Mouse (Mus musculus) midbrain, embryonic 14.5 days (tissue): Measurements from ENCODE around the gene Rasgrp1. TPM values are rescaled to one million over a fixed set of nuclear protein-coding genes. Genes with fewer than 3 reads are reported as not detected.

Source experiments
- ATAC-seq: fragments of 200-750 bp; cut with Nextera tagmentation; 2 replicates; pipeline ENCODE4 v1.8.0; 2017; ENCODE audit warnings: moderate number of reproducible peaks, moderate library complexity; ENCODE audit not compliant: low FRiP score, low TSS enrichment
- DNase-seq: peaks from one replicate; pipeline ENCODE4 v3.0.0-alpha.2; 2015
- H3K27ac ChIP-seq: fragments of 300-500 bp; sonication (generic); replicated peaks from 2 replicates; pipeline ENCODE4 v1.5.1; 2014; ENCODE audit warnings: mild to moderate bottlenecking, low read depth, low read length, moderate library complexity
- H3K27me3 ChIP-seq: fragments of 300-500 bp; sonication (generic); 2 replicates; pipeline ENCODE4 v1.6.1; 2014; ENCODE audit warnings: low read length, control low read depth, mixed read lengths; ENCODE audit not compliant: control insufficient read depth, insufficient read depth
- H3K36me3 ChIP-seq: fragments of 300-500 bp; sonication (generic); 2 replicates; pipeline ENCODE4 v1.6.1; 2014; ENCODE audit warnings: low read length, control low read depth; ENCODE audit not compliant: control insufficient read depth, insufficient read depth
- H3K4me1 ChIP-seq: fragments of 300-500 bp; sonication (generic); 2 replicates; pipeline ENCODE4 v1.6.1; 2014; ENCODE audit warnings: mild to moderate bottlenecking, antibody characterized with exemption, low read length, control low read depth; ENCODE audit not compliant: control insufficient read depth, insufficient read depth
- H3K4me2 ChIP-seq: fragments of 300-500 bp; sonication (generic); 2 replicates; pipeline ENCODE4 v1.6.1; 2014; ENCODE audit warnings: mild to moderate bottlenecking, low read length, moderate library complexity
- H3K4me3 ChIP-seq: fragments of 300-500 bp; sonication (generic); replicated peaks from 2 replicates; pipeline ENCODE4 v1.5.1; 2014; ENCODE audit warnings: low read depth, low read length
- H3K9ac ChIP-seq: fragments of 300-500 bp; sonication (generic); replicated peaks from 2 replicates; pipeline ENCODE4 v1.6.1; 2014; ENCODE audit warnings: mild to moderate bottlenecking, low read length, moderate library complexity
- H3K9me3 ChIP-seq: fragments of 300-500 bp; sonication (generic); 2 replicates; pipeline ENCODE4 v1.6.1; 2016; ENCODE audit warnings: low read length, control low read depth, mixed read lengths; ENCODE audit not compliant: control insufficient read depth
- WGBS: fragments of 180-500 bp; shearing (Covaris S2); extraction: QIAGEN DNeasy Blood & Tissue Kit; methylation state at CpG from one replicate; pipeline ENCODE4 v1.1.7; 2014; 5-methylcytosine and 5-hydroxymethylcytosine counted together
- polyA plus RNA-seq: library from polyadenylated mRNA; unstranded; fragments of >200 nt; fragmentation: Nextera tagmentation; extraction: Ambion mirVana; gene quantifications from 2 replicates; pipeline ENCODE4 v1.2.1, GENCODE M21; 2014

Gene Rasgrp1
- polyA plus RNA-seq, 1 experiment from 2014 or later: 1.8 TPM

DNA sequence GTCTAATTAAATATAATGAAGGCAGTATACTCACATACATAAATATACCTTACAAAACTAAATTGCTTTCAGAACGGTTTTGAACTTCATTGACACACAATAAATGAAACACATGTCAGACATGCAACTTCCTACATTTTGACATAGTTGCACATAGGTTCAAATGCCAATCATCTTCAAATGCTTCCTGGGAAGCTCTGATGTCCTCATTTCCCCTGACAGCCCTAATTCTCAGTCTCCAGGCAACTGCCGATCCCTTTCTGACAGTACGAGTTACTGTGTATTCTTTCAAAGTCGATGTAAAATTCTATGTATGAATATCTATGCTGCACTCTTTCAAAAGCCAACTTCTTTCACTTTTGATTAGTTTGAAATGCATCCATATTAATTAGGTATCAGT, 100.8 kb downstream of the Rasgrp1 start:
- Histone ChIP-seq H3K4me3 (no peak overlapping the region), H3K4me1 (no peaks in the 10 kb centered on the region), H3K27ac (no peak overlapping the region), H3K36me3 (no peaks in the 10 kb centered on the region), H3K9ac (no peak overlapping the region), H3K27me3 (no peaks in the 10 kb centered on the region), H3K9me3 (no peaks in the 10 kb centered on the region), H3K4me2 (no peak overlapping the region)
- DNase-seq: no peak
- no peak for ATAC-seq
- WGBS: 62% methylated on average over 4 of the region's 4 CpGs

DNA sequence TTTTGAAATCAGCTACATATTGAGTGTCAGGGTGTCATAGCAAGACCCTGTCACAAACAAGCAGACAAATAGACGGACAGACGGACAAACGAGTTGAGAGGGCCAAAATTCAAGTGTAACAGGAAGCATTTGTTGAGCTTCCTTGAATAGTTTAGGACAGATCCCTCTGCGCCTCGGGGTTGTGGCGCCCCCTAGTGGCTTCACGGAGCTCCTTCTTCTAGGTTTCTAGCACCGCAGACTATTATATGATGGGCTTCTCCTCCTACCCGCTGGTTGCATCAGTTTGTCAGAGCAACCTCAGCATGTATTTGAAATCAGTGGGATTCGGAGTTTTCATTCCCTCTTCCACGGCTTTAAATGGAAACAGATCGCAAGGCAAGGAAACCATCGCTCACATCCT, 111.5 kb downstream of the Rasgrp1 start:
- Histone ChIP-seq H3K27ac (no peak overlapping the region), H3K36me3 (no peaks in the 10 kb centered on the region), H3K27me3 (no peaks in the 10 kb centered on the region), H3K9ac (no peak overlapping the region), H3K4me2 (0 out of 2 replicates have a peak overlapping the region, but pooled peaks have one; percentile 2), H3K4me3 (no peak overlapping the region), H3K9me3 (no peaks in the 10 kb centered on the region), H3K4me1 (peaks cover 11% of the 10 kb centered on the region)
- WGBS: 8% methylated on average over 13 of the region's 13 CpGs
- ATAC-seq (peak; percentile 77; the same call in 1 of the 2 replicates), DNase-seq (peak; percentile 89)

DNA sequence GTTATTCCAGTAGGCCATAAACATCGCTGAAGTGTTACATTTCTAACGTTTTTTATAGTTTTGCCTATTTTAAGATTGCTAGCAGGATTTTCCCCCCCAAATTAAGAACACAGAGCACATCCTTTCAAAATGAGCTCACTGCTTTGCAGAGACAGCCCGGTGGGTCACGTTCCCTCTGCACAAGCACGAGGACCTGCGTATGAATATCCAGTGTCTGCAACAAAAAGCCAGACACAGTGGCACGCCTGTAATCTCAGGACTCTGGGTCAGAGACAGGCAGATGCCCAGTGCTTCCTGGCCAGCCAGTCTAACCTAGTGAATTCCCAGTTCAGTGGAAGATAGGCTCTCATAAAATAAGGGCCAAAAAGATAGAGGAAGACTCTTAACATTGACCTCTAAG, 112.5 kb downstream of the Rasgrp1 start:
- Histone ChIP-seq H3K9me3 (no peaks in the 10 kb centered on the region), H3K27me3 (no peaks in the 10 kb centered on the region), H3K4me1 (peaks cover 11% of the 10 kb centered on the region), H3K4me3 (no peak overlapping the region), H3K36me3 (no peaks in the 10 kb centered on the region), H3K27ac (no peak overlapping the region), H3K4me2 (no peak overlapping the region), H3K9ac (no peak overlapping the region)
- DNase-seq (no peak), ATAC-seq (no peak)
- WGBS: 66% methylated on average over 7 of the region's 7 CpGs

Other genes starting within 250 kb of the Rasgrp1 start
- 18.9 and 19.6 TPM in 2 replicates for gene Spred1, start 221.6 kb downstream of the Rasgrp1 start, polyA plus RNA-seq
- gene Fam98b, start 93.3 kb downstream of the Rasgrp1 start, polyA plus RNA-seq: 10.4 and 11.1 TPM in 2 replicates